Mouse (Mus musculus) CH12.LX (cell line): ENCODE measurements around the gene S100a2. TPM values are rescaled to one million over a fixed set of nuclear protein-coding genes. Genes with fewer than 3 reads are reported as not detected.

Experiments
- DNase-seq: peaks from one replicate; pipeline ENCODE4 v3.0.0-alpha.2; 2013; ENCODE audit errors: extremely low read depth
- H3K27ac ChIP-seq: 2 replicates; pipeline ENCODE4 v1.5.1; 2012; ENCODE audit warnings: low read depth, mild to moderate bottlenecking, control low read depth, moderate library complexity; ENCODE audit not compliant: insufficient read depth
- H3K27me3 ChIP-seq: replicated peaks from 2 replicates; pipeline ENCODE3; 2012; ENCODE audit warnings: inconsistent platforms
- H3K36me3 ChIP-seq, 2 experiments: replicated peaks in 1 of 2; 2 replicates each; pipeline versions ENCODE3 to v1.6.1; 2012; ENCODE audit warnings: inconsistent platforms in 1 of 2, low read length in 1 of 2, mild to moderate bottlenecking in 1 of 2, mixed read lengths in 1 of 2, moderate library complexity in 1 of 2; ENCODE audit not compliant: control insufficient read depth in 1 of 2, insufficient read depth in 1 of 2
- H3K4me1 ChIP-seq, 2 experiments: 2 replicates each; pipeline ENCODE4 v1.6.1; 2012; ENCODE audit warnings: inconsistent platforms in 1 of 2, moderate library complexity in 1 of 2; ENCODE audit not compliant: insufficient read depth in 2 of 2, control insufficient read depth in 1 of 2
- H3K4me2 ChIP-seq: 2 replicates; pipeline ENCODE4 v1.6.1; 2012; ENCODE audit warnings: low read depth, mild to moderate bottlenecking, control low read depth; ENCODE audit not compliant: poor library complexity, insufficient read depth, severe bottlenecking
- H3K4me3 ChIP-seq, 3 experiments: fragments of 150-350 bp in 1 of 3; sonication (generic) in 1 of 3; replicated peaks in 1 of 3; 2 replicates each; pipeline versions ENCODE3 to v1.5.1; 2011 to 2012; ENCODE audit warnings: low read depth in 2 of 3, low read length in 2 of 3, mild to moderate bottlenecking in 2 of 3, moderate library complexity in 2 of 3, control low read depth in 1 of 3, improper control_type of control experiment in 1 of 3, inconsistent platforms in 1 of 3, mixed read lengths in 1 of 3; ENCODE audit not compliant: poor library complexity in 1 of 3
- H3K79me2 ChIP-seq: replicated peaks from 2 replicates; pipeline ENCODE4 v1.6.1; 2012; ENCODE audit warnings: mild to moderate bottlenecking, moderate library complexity; ENCODE audit not compliant: control insufficient read depth, poor library complexity, insufficient read depth, severe bottlenecking; ENCODE audit errors: extremely low read depth
- H3K9ac ChIP-seq: 2 replicates; pipeline ENCODE4 v1.6.1; 2012; ENCODE audit warnings: low read depth, mild to moderate bottlenecking, control low read depth, moderate library complexity; ENCODE audit not compliant: insufficient read depth
- H3K9me3 ChIP-seq: replicated peaks from 2 replicates; pipeline ENCODE3; 2012; ENCODE audit warnings: low read length, inconsistent platforms, mixed read lengths
- BHLHE40 ChIP-seq: IDR thresholded peaks from 2 replicates; pipeline ENCODE4 v1.6.1; 2011; ENCODE audit warnings: mild to moderate bottlenecking, low read depth, low read length, improper control_type of control experiment
- E2F4 ChIP-seq: IDR thresholded peaks from 2 replicates; pipeline ENCODE4 v1.6.1; 2011; ENCODE audit warnings: low read depth, low read length, improper control_type of control experiment; ENCODE audit not compliant: insufficient replicate concordance
- EP300 ChIP-seq: IDR thresholded peaks from 2 replicates; pipeline ENCODE4 v1.6.1; 2011; ENCODE audit warnings: low read length, improper control_type of control experiment
- ETS1 ChIP-seq: conservative IDR thresholded peaks from 2 replicates; pipeline ENCODE4 v1.6.1; 2012; ENCODE audit warnings: low read depth, mild to moderate bottlenecking, inconsistent platforms, low read length, improper control_type of control experiment, moderate library complexity
- IRF4 ChIP-seq: IDR thresholded peaks from 2 replicates; pipeline ENCODE4 v1.6.1; 2014; ENCODE audit warnings: low read depth, mild to moderate bottlenecking, inconsistent platforms, low read length, improper control_type of control experiment
- JUN ChIP-seq: IDR thresholded peaks from 2 replicates; pipeline ENCODE4 v1.6.1; 2011; ENCODE audit warnings: low read depth, mild to moderate bottlenecking, low read length, improper control_type of control experiment, moderate library complexity; ENCODE audit not compliant: insufficient read depth
- KAT2A ChIP-seq: IDR thresholded peaks from 2 replicates; pipeline ENCODE4 v1.6.1; 2012; ENCODE audit warnings: low read length, improper control_type of control experiment, inconsistent platforms; ENCODE audit not compliant: insufficient replicate concordance
- MAFK ChIP-seq: IDR thresholded peaks from 2 replicates; pipeline ENCODE4 v1.6.1; 2011; ENCODE audit warnings: low read length, improper control_type of control experiment; ENCODE audit not compliant: insufficient replicate concordance
- MAX ChIP-seq: IDR thresholded peaks from 2 replicates; pipeline ENCODE4 v1.6.1; 2011; ENCODE audit warnings: low read length, improper control_type of control experiment
- MAZ ChIP-seq: IDR thresholded peaks from 2 replicates; pipeline ENCODE4 v1.6.1; 2012; ENCODE audit warnings: low read depth, mild to moderate bottlenecking, inconsistent platforms, low read length, improper control_type of control experiment, moderate library complexity
- MEF2A ChIP-seq: IDR thresholded peaks from 2 replicates; pipeline ENCODE4 v1.6.1; 2014; ENCODE audit warnings: low read depth, mild to moderate bottlenecking, inconsistent platforms, low read length, improper control_type of control experiment, borderline replicate concordance
- MXI1 ChIP-seq: IDR thresholded peaks from 2 replicates; pipeline ENCODE4 v1.6.1; 2011; ENCODE audit warnings: mild to moderate bottlenecking, low read depth, low read length, improper control_type of control experiment
- MYC ChIP-seq: IDR thresholded peaks from 2 replicates; pipeline ENCODE4 v1.6.1; 2011; ENCODE audit warnings: low read depth, mild to moderate bottlenecking, improper control_type of control experiment, low read length
- NRF1 ChIP-seq: IDR thresholded peaks from 2 replicates; pipeline ENCODE4 v1.6.1; 2014; ENCODE audit warnings: low read depth, mild to moderate bottlenecking, inconsistent platforms, low read length, improper control_type of control experiment, moderate library complexity
- POLR2AphosphoS2 ChIP-seq: IDR thresholded peaks from 2 replicates; pipeline ENCODE4 v1.6.1; 2011; ENCODE audit warnings: low read depth, low read length, improper control_type of control experiment
- RCOR1 ChIP-seq: conservative IDR thresholded peaks from 2 replicates; pipeline ENCODE4 v1.6.1; 2012; ENCODE audit warnings: low read depth, mild to moderate bottlenecking, inconsistent platforms, low read length, improper control_type of control experiment
- SIN3A ChIP-seq: IDR thresholded peaks from 2 replicates; pipeline ENCODE4 v1.6.1; 2012; ENCODE audit warnings: low read length, improper control_type of control experiment, inconsistent platforms
- TBP ChIP-seq: conservative IDR thresholded peaks from 2 replicates; pipeline ENCODE4 v1.6.1; 2011; ENCODE audit warnings: low read depth, low read length, improper control_type of control experiment
- UBTF ChIP-seq: IDR thresholded peaks from 2 replicates; pipeline ENCODE4 v1.6.1; 2012; ENCODE audit warnings: low read depth, mild to moderate bottlenecking, inconsistent platforms, low read length, improper control_type of control experiment, moderate library complexity
- ZMIZ1 ChIP-seq: IDR thresholded peaks from 2 replicates; pipeline ENCODE4 v1.6.1; 2012; ENCODE audit warnings: low read depth, mild to moderate bottlenecking, inconsistent platforms, low read length, improper control_type of control experiment
- ZNF384 ChIP-seq: IDR thresholded peaks from 2 replicates; pipeline ENCODE4 v1.6.1; 2012; ENCODE audit warnings: low read depth, low read length, improper control_type of control experiment, inconsistent platforms
- dilution Hi-C: fragments of 300-500 bp; cut with MboI; formaldehyde crosslinking; loops from 2 replicates; pipeline ENCODE4 v1.14.3; 2020; ENCODE audit warnings: low sequenced_read_pairs; ENCODE audit not compliant: extremely low pct_unique_long_range_greater_than_20kb, extremely low pct_ligation_motif_present
- in situ Hi-C: fragments of 300-500 bp; cut with MboI; formaldehyde crosslinking; loops from 3 replicates; pipeline ENCODE4 v1.14.3; 2019; ENCODE audit warnings: low sequenced_read_pairs, low pct_ligation_motif_present, low pct_unique_long_range_greater_than_20kb, mixed read lengths
- polyA plus RNA-seq: library from polyadenylated mRNA; unstranded; fragments of >175 nt; gene quantifications from 2 replicates; pipeline ENCODE4 v1.2.1, GENCODE M21; 2012; ENCODE audit warnings: low read depth; ENCODE audit not compliant: insufficient read length
- total RNA-seq, 2 experiments: library from RNA; depleted of rRNA; stranded (reverse); fragments of 300-350 nt in 1 of 2; fragments of >200 nt in 1 of 2; gene quantifications; 2 replicates each; pipeline ENCODE4 v1.2.3; 2012 to 2014

The S100a2 gene
- total and polyA plus RNA-seq, 3 experiments: not detected

DNA sequence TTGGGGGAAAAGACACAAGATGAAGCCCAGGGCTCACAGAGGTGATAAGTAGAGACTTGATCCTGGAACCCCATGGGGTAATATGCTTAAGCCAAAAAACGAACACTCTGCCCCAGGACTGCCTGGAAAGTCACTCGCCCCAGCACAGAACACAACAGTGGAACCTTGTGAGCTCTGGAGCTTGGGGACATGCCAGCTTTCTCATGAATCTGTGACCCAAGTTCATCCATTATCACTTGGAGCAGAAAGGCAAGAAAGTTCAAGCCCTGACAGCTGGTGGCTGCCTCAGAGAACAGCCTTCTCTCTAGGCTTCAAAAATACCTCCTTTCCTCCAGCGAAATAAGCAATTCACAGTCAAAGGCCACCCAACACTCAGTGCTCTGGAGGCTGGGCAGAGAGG lies 9.4 kb downstream of the S100a2 start:
- H3K9me3 ChIP-seq: peaks cover under 1% of the 10 kb centered on the region
- H3K79me2 ChIP-seq: no peaks in the 10 kb centered on the region
- in situ Hi-C loops (no loop called here), dilution Hi-C loops (no loop called here)
- no peak overlapping the region for H3K4me3 ChIP-seq
- peaks cover 6 to 7% of the 10 kb centered on the region in 2 experiments for H3K4me1 ChIP-seq
- H3K9ac ChIP-seq: no peak overlapping the region
- no peak overlapping the region for H3K27ac ChIP-seq
- no peak for DNase-seq
- H3K36me3 ChIP-seq: no peaks in the 10 kb centered on the region
- H3K27me3 ChIP-seq: no peaks in the 10 kb centered on the region
- H3K4me2 ChIP-seq: no peak overlapping the region
- TF ChIP-seq EP300 (no peak), KAT2A (no peak), TBP (no peak), MAFK (no peak), UBTF (no peak), MYC (no peak), MEF2A (no peak)

DNA sequence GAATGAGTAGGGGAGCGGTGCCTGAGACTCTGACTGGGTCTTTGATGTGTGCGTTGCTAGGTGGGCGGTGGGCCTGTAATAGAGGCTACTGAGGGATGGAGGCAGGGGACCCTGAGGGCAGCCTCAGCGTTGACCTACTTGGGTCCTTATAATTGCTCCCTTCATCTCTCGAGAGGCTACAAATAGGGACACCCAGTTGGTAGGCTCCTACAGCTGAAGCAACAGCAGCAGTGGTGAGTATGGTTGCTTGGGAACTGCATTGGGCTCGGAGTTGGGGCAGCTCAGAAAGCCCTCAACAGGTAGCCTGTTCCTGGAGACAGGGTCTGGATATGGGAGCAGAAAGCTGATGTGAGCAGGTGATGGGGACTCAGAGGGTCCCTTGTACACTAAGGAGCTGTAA lies 10.0 kb downstream of the S100a2 start:
- dilution Hi-C loops (no loop called here), in situ Hi-C loops (no loop called here)
- Histone ChIP-seq H3K4me2 (no peak overlapping the region), H3K36me3 (no peaks in the 10 kb centered on the region), H3K9ac (no peak overlapping the region), H3K4me1 (peaks cover 6 to 7% of the 10 kb centered on the region in 2 experiments), H3K4me3 (no peak overlapping the region), H3K79me2 (no peaks in the 10 kb centered on the region), H3K27ac (no peak overlapping the region), H3K9me3 (no peaks in the 10 kb centered on the region), H3K27me3 (no peaks in the 10 kb centered on the region)
- no peak for DNase-seq
- TF ChIP-seq BHLHE40: no peak
- TF ChIP-seq MAFK: no peak
- no peak for TF ChIP-seq TBP
- no peak for TF ChIP-seq MAX
- no peak for TF ChIP-seq ZNF384
- TF ChIP-seq ETS1: no peak
- TF ChIP-seq MXI1: no peak
- no peak for TF ChIP-seq IRF4
- no peak for TF ChIP-seq JUN
- no peak for TF ChIP-seq SIN3A
- no peak for TF ChIP-seq MYC
- TF ChIP-seq RCOR1: no peak
- no peak for TF ChIP-seq ZMIZ1
- no peak for TF ChIP-seq POLR2AphosphoS2
- TF ChIP-seq E2F4: no peak
- no peak for TF ChIP-seq NRF1
- no peak for TF ChIP-seq MAZ
- no peak for TF ChIP-seq KAT2A
